Mouse (Mus musculus) midbrain, postnatal 0 days (tissue): ENCODE measurements around the gene Krtap4-1. TPM values are rescaled to one million over a fixed set of nuclear protein-coding genes. Genes with fewer than 3 reads are reported as not detected.
"Not testable (repeated sequence)": the region's sequence is repeated elsewhere in the genome, so short reads cannot be mapped to it uniquely, and the experiment has no call there.

Experiments
- ATAC-seq: fragments of 200-750 bp; cut with Nextera tagmentation; 2 replicates; pipeline ENCODE4 v1.8.0; 2017; ENCODE audit warnings: moderate number of reproducible peaks, mild to moderate bottlenecking, moderate TSS enrichment, moderate library complexity; ENCODE audit not compliant: low FRiP score
- DNase-seq: peaks from one replicate; pipeline ENCODE4 v3.0.0-alpha.2; 2015; ENCODE audit warnings: low spot score
- H3K27ac ChIP-seq: fragments of 300-500 bp; sonication (generic); 2 replicates; pipeline ENCODE4 v1.5.1; 2014; ENCODE audit warnings: low read depth, mild to moderate bottlenecking, low read length, mixed read lengths
- H3K27me3 ChIP-seq: fragments of 300-500 bp; sonication (generic); 2 replicates; pipeline ENCODE4 v1.6.1; 2014; ENCODE audit warnings: low read length, control low read depth, mixed read lengths; ENCODE audit not compliant: insufficient read depth
- H3K36me3 ChIP-seq: fragments of 300-500 bp; sonication (generic); 2 replicates; pipeline ENCODE4 v1.6.1; 2014; ENCODE audit warnings: low read length, control low read depth, mixed read lengths; ENCODE audit not compliant: insufficient read depth
- H3K4me1 ChIP-seq: fragments of 300-500 bp; sonication (generic); 2 replicates; pipeline ENCODE4 v1.6.1; 2014; ENCODE audit warnings: mild to moderate bottlenecking, control low read depth, antibody characterized with exemption, low read length, mixed read lengths; ENCODE audit not compliant: insufficient read depth
- H3K4me2 ChIP-seq: fragments of 300-500 bp; sonication (generic); 2 replicates; pipeline ENCODE4 v1.6.1; 2014; ENCODE audit warnings: low read depth, mild to moderate bottlenecking, low read length, mixed read lengths; ENCODE audit not compliant: poor library complexity, severe bottlenecking
- H3K4me3 ChIP-seq: fragments of 300-500 bp; sonication (generic); 2 replicates; pipeline ENCODE4 v1.5.1; 2014; ENCODE audit warnings: low read depth, mild to moderate bottlenecking, low read length, moderate library complexity
- H3K9ac ChIP-seq: fragments of 300-500 bp; sonication (generic); replicated peaks from 2 replicates; pipeline ENCODE4 v1.6.1; 2014; ENCODE audit warnings: mild to moderate bottlenecking, low read length, moderate library complexity, mixed read lengths; ENCODE audit not compliant: poor library complexity, severe bottlenecking
- H3K9me3 ChIP-seq: fragments of 300-500 bp; sonication (generic); 2 replicates; pipeline ENCODE4 v1.6.1; 2016; ENCODE audit warnings: low read length, control low read depth
- CTCF ChIP-seq: IDR thresholded peaks from 2 replicates; pipeline ENCODE4 v1.5.1; 2016; ENCODE audit warnings: antibody characterized with exemption, mild to moderate bottlenecking
- WGBS: fragments of 180-500 bp; shearing (Covaris S2); extraction: QIAGEN DNeasy Blood & Tissue Kit; methylation state at CpG from one replicate; pipeline ENCODE4 v1.1.7; 2014; 5-methylcytosine and 5-hydroxymethylcytosine counted together
- polyA plus RNA-seq: library from polyadenylated mRNA; unstranded; fragments of >200 nt; fragmentation: Nextera tagmentation; extraction: Ambion mirVana; gene quantifications from 2 replicates; pipeline ENCODE4 v1.2.1, GENCODE M21; 2015
- total RNA-seq: library from RNA; depleted of rRNA; stranded (reverse); fragments of >200 nt; gene quantifications from 2 replicates; pipeline ENCODE4 v1.2.3, GENCODE M21; 2014

Gene Krtap4-1
- total and polyA plus RNA-seq, 2 experiments from 2014 or later, result not detected

GRCm38 (mm10) chr11:99634653-99635134 is 6.7 kb upstream of the Krtap4-1 start, which contains the start of gene Krtap4-2:
Gene Krtap4-2, minus strand, starts transcription at chr11:99635084.
- Histone ChIP-seq H3K4me2 (no peak within 1 kb of the TSS), H3K9me3 (no peaks in the 10 kb centered on the region), H3K27me3 (no peaks in the 10 kb centered on the region), H3K4me3 (no peak within 1 kb of the TSS), H3K36me3 (no peaks in the 10 kb centered on the region), H3K27ac (no peak within 1 kb of the TSS), H3K9ac (no peak within 1 kb of the TSS), H3K4me1 (no peaks in the 10 kb centered on the region)
- WGBS, result 35% methylated on average over 8 of the region's 8 CpGs
- ATAC-seq (no peak), DNase-seq (no peak)
- TF ChIP-seq CTCF, result no peak

DNA sequence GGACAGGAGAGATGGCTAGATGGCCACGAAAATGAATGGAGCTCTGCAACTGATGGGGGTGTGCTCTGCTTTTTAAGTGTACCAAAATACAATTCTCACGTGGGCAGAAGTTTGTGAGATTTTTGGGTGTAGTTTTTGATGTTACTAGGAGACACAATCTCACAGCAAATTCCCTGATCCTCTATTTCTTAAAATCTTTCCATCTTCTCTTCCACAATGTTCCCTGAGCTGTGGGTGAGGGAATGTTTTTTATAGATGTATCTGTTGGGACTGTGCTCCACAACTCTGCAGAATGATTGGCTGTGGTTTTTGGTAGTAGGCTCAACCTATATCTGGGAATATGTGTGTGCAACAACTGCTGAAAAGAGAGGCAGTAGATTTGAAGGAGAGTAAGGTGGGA is 5.3 kb upstream of the Krtap4-1 start:
- TF ChIP-seq CTCF, result no peak
- no peak overlapping the region for H3K4me3 ChIP-seq
- H3K9me3 ChIP-seq, result no peaks in the 10 kb centered on the region
- H3K27me3 ChIP-seq, result no peaks in the 10 kb centered on the region
- no peak overlapping the region for H3K4me2 ChIP-seq
- WGBS, result 72% methylated on average over 2 of the region's 2 CpGs
- DNase-seq (no peak), ATAC-seq (no peak)
- H3K9ac ChIP-seq, result no peak overlapping the region
- no peak overlapping the region for H3K27ac ChIP-seq
- no peaks in the 10 kb centered on the region for H3K36me3 ChIP-seq
- H3K4me1 ChIP-seq, result no peaks in the 10 kb centered on the region

GRCm38 (mm10) chr11:99630890-99631289 is 2.9 kb upstream of the Krtap4-1 start:
- ATAC-seq (no peak), DNase-seq (no peak)
- H3K36me3 ChIP-seq, result no peaks in the 10 kb centered on the region
- TF ChIP-seq CTCF, result no peak
- H3K4me1 ChIP-seq, result no peaks in the 10 kb centered on the region
- H3K27ac ChIP-seq, result no peak overlapping the region
- H3K9me3 ChIP-seq, result no peaks in the 10 kb centered on the region
- H3K27me3 ChIP-seq, result no peaks in the 10 kb centered on the region
- WGBS, result 72% methylated on average over 3 of the region's 3 CpGs
- H3K4me2 ChIP-seq, result no peak overlapping the region
- no peak overlapping the region for H3K4me3 ChIP-seq
- H3K9ac ChIP-seq, result no peak overlapping the region

GRCm38 (mm10) chr11:99620335-99620734 is 7.7 kb downstream of the Krtap4-1 start, which contains the start of gene Gm11562:
Gene Gm11562, minus strand, starts transcription at chr11:99620435.
- Histone ChIP-seq H3K4me1 (no peaks in the 10 kb centered on the region), H3K4me2 (no peak within 1 kb of the TSS), H3K27me3 (no peaks in the 10 kb centered on the region), H3K4me3 (no peak within 1 kb of the TSS), H3K9ac (no peak within 1 kb of the TSS), H3K9me3 (no peaks in the 10 kb centered on the region), H3K36me3 (no peaks in the 10 kb centered on the region), H3K27ac (no peak within 1 kb of the TSS)
- ATAC-seq, result no peak
- TF ChIP-seq CTCF, result no peak
- no peak for DNase-seq
- WGBS, result 91% methylated on average over 2 of the region's 2 CpGs

DNA sequence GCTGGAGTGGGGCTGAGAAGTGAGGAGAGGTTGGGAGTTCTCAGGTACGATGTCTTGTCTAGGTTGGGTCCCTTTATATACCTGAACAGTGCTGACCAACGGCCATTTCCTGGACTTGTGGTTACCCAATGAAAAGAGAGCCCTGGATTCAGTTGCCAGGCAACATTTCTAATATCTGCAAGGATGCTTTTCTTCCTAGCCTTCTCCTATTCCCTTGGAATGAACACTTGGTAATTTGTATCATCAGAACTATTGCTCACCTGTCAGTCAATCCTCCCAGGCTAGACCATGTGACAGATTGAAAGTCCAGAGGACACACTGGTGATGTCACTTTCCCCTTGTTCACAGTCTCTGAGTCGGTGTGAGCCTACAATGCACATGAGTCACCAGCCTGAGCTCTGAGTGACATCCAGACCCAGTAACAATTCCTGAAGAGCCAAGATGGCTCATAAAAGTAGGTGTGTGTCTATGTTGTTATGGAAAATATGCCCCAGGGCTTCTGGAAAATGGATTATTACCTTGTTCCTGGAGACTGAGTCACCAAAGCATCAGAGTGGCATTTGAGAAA is 13.2 kb downstream of the Krtap4-1 start, which contains the start of gene Krtap2-4:
Krtap2-4 (minus strand) TSS at position 51 of the 568 bp plus-strand sequence.
- DNase-seq, result no peak
- Histone ChIP-seq H3K27me3 (no peaks in the 10 kb centered on the region), H3K4me1 (no peaks in the 10 kb centered on the region), H3K36me3 (no peaks in the 10 kb centered on the region), H3K9ac (no peak within 1 kb of the TSS), H3K4me2 (no peak within 1 kb of the TSS), H3K9me3 (no peaks in the 10 kb centered on the region), H3K27ac (no peak within 1 kb of the TSS), H3K4me3 (no peak within 1 kb of the TSS)
- WGBS, result 71% methylated on average over 3 of the region's 3 CpGs
- no peak for ATAC-seq
- TF ChIP-seq CTCF, result no peak

DNA sequence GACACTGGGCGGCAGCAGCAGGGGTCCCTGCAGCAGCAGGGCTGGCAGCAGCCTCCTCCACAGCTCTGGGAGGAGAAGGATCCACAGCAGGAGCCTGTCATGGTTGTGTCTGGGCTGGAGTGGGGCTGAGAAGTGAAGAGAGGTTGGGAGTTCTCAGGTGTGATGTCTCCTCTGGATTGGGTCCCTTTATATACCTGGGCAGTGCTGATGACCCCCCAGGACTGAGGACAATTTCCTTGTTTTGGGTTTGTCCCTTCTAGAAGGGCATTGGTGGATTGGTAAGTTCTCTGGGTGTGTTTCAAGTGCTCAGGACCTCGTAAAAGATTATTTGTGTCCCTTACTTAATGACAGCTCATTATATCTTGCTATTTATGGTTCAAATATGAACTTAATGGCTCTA is 17.9 kb downstream of the Krtap4-1 start, which contains the start of gene Gm11937:
Gm11937 (minus strand) TSS at position 101 of the 400 bp plus-strand sequence.
- H3K4me3 ChIP-seq, DNase-seq, H3K27ac ChIP-seq, H3K4me2 ChIP-seq, H3K36me3 ChIP-seq, H3K4me1 ChIP-seq, ATAC-seq, H3K27me3 ChIP-seq, H3K9ac ChIP-seq, H3K9me3 ChIP-seq: not testable (repeated sequence)
- WGBS, result 60% methylated on average over 1 of the region's 2 CpGs
